Mouse (Mus musculus) ES-E14 (cell line): ENCODE data around the gene E130114P18Rik.

Source experiments
- HCFC1 ChIP-seq: IDR thresholded peaks from 2 replicates; pipeline ENCODE4 v1.6.1; 2012; ENCODE audit warnings: low read length, inconsistent platforms, borderline replicate concordance; ENCODE audit not compliant: insufficient read depth
- MAFK ChIP-seq: IDR thresholded peaks from 2 replicates; pipeline ENCODE4 v1.6.1; 2014; ENCODE audit warnings: mild to moderate bottlenecking, low read depth, low read length, inconsistent platforms; ENCODE audit not compliant: insufficient read depth
- ZC3H11A ChIP-seq: IDR thresholded peaks from 2 replicates; pipeline ENCODE4 v1.6.1; 2012; ENCODE audit warnings: low read depth, mild to moderate bottlenecking, inconsistent platforms, low read length, borderline replicate concordance
- ZNF384 ChIP-seq: IDR thresholded peaks from 2 replicates; pipeline ENCODE4 v1.6.1; 2012; ENCODE audit warnings: low read depth, low read length, inconsistent platforms

- TF ChIP-seq ZNF384 (no peak), HCFC1 (no peak), MAFK (no peak), ZC3H11A (no peak)
Observed at GRCm38 (mm10) chr4:97771426-97771825, 6.5 kb downstream of the E130114P18Rik start.
